Mouse (Mus musculus) heart, postnatal 0 days (tissue): ENCODE results near the gene Fank1.

Experiments
- CTCF ChIP-seq: IDR thresholded peaks from 2 replicates; pipeline ENCODE4 v1.5.1; 2016; ENCODE audit warnings: antibody characterized with exemption, control low read depth, low read depth
- EP300 ChIP-seq: IDR thresholded peaks from 2 replicates; pipeline ENCODE4 v1.6.1; 2016; ENCODE audit warnings: antibody characterized with exemption, low read depth

- TF ChIP-seq CTCF = no peak
- no peak for TF ChIP-seq EP300
Measured at GRCm38 (mm10) chr7:133744701-133745100, 32.0 kb upstream of the Fank1 start.
